Mouse (Mus musculus) layer of hippocampus, adult 11-12 months (tissue): ENCODE measurements around the gene Sirpa.

Experiments used
- DNase-seq: peaks from one replicate; pipeline ENCODE4 v3.0.0; 2022; ENCODE audit warnings: low spot score

Gene Sirpa

DNA sequence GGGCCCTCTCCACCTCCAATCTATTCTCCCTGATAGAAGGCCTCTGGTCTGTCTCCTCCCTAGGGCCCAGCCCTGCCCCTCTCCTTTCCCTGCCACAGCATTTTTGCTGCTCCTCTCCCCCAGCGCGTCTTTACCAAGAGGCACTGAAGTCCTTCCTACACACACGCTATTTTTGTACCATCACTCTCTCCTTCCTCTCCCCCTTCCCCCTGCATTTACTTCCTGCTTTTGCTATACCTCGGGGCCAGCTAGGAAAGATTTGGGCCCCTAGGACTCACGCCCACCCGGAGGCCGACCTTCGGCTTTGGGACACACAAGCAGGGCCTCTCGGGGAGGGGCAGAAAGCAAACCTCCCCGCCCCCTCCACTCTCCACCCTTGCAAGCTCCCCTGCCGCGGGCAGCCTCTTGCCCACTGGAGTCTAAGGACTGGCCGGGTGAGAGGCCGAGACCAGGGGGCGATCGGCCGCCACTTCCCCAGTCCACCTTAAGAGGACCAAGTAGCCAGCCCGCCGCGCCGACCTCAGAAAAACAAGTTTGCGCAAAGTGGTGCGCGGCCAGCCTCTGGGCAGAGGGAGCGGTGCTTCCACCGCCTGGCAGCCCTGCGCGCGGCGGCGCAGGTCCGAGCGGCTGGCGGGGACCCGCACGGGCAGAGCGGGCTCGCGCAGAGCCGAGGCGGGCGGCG, at the start of gene Sirpa:
Sirpa (plus strand) TSS at position 377 of the 682 bp plus-strand sequence.
- peak; percentile 85 for DNase-seq

DNA sequence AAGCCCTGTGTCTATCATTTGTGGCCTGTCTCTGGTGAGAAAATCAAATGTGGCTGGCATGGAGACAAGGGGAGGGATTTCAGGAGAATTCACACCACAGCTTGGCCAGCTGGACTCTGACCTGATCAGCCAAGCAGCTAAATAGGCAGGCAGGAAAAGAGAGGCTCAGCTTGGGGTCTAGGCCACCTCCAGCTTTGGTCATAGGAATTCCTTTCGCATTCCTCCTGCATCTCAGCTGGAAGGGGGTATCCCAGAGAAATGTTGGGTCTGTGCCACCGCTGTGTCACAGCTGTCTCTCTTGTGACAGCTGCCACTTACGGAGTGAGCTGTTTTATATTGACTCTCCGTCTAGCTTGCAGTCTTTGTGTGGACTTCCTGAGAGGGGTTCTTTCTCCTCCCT, 48.2 kb upstream of the Sirpa start:
- DNase-seq: no peak

DNA sequence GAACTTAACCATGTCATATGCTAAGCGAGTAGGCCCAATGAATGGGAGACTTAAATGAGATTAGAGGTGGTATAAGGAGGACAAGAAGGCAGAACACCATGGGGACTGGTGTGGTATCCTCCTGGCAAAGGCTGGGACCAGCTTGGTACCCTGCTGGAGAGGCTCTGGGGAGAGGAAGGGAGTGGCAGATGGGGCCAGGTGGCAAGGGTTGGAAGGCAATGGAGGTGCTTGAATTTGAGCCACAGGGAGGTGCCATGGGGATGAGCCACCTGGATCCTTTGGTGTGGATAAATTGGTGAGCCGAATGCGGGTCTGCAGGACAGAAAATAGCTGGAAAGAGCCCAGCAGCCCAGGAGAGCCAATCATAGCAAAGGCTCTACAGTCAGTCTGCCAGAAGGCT, 47.7 kb upstream of the Sirpa start:
- DNase-seq: no peak

DNA sequence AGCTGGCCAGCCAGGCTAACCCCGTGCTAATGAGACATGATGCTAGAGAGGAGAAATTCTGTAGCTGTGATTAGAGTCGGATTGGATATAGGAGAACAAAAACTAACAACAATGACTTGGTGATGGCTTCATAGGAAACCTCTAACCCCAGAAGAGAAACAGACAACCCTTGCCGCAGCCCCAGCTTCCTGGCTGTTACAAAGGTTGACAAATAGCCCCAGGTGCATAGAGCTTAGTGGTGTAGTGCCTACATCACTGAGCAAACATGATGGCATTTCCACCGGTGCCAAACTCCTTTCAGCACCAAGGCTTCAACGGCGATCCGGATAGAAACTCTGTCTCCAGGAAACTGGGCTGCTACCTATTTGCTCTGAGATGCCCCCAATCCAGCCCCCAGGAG, 47.0 kb upstream of the Sirpa start:
- no peak for DNase-seq

DNA sequence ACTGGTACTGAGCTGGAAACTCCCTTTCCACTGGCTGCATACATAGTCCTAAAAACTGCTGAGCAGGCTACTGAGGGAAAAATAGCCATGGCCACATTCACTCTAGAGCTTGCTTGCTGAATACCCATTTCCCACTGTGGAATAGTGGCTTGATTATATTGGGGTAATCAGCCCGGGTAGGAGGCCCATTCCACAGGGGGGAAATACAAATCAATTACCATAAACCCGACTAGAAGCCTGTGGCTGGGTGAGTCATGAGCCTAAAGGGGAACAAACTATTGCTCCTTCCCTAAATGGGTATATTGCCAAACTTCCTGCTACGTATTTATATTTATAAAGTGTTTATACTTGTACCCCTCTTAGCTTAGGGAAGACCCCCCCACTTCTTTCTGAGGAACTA, 45.9 kb upstream of the Sirpa start:
- DNase-seq: no peak

DNA sequence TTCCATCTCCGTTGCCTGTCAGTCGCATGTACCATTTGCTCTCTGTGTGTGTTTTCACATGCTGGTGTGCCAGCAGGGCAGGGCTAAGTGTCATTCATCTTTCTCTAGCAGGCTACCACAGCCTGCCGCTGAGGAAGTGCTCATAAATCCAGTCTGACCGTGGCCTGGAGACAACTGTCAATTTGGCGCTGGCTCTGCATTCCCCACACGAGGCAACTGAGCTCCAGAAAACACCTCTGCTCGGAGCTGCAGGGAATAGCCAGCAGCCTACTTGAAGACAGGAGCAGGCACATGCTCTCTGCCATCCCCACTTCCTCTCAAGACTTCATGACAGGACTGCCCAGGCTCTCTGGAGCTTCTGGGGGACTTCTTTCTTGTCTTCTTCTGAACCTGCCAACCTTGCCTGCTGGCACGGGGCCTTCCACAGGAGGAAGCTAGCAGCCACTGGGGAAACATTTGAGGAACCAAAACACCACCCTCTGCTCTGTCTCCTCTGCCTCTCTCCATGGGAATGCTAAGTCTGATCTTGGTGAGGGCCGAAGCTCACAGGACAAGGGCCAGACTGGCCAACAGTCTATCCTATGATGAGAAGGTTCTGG, 43.0 kb upstream of the Sirpa start:
- peak; percentile 46 for DNase-seq

DNA sequence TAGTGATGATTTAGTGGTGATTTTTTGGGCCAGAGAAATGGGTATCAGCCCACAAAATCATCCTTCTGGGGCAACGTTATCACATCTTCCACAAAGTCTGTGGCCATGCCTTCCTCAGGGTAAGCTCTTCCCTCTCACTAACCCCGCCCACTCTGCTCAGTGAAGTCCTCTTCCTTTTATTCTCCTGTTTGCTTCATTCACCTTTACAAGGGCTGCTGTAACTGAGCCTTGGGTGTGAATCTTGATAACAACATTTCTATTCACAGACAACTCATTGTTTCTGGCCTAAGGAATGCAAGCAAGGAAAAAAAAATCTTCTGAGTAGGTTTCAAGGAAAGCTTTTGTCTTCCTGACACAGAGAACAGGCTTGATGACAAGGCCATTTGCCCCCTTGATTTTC, 41.9 kb upstream of the Sirpa start:
- DNase-seq: no peak

DNA sequence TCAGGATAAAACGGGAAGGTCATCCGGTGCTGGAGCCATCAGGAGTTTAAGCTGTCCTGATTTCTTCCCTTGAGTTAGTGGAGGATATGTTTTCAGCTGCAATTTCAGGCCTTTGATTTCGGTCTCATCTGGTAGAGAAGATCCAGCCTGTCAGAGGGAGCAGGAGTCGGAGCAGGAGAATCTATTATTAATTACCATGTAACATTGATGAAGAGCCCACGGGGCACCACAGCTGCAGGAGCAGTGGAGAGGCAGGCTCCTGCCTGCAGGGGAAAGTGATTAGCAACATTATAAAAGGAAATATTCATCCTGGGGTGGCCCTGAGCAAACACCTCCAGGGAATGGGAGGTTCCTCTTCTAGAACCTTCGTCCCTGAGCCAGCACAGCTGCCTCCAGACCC, 36.6 kb upstream of the Sirpa start:
- DNase-seq: no peak

DNA sequence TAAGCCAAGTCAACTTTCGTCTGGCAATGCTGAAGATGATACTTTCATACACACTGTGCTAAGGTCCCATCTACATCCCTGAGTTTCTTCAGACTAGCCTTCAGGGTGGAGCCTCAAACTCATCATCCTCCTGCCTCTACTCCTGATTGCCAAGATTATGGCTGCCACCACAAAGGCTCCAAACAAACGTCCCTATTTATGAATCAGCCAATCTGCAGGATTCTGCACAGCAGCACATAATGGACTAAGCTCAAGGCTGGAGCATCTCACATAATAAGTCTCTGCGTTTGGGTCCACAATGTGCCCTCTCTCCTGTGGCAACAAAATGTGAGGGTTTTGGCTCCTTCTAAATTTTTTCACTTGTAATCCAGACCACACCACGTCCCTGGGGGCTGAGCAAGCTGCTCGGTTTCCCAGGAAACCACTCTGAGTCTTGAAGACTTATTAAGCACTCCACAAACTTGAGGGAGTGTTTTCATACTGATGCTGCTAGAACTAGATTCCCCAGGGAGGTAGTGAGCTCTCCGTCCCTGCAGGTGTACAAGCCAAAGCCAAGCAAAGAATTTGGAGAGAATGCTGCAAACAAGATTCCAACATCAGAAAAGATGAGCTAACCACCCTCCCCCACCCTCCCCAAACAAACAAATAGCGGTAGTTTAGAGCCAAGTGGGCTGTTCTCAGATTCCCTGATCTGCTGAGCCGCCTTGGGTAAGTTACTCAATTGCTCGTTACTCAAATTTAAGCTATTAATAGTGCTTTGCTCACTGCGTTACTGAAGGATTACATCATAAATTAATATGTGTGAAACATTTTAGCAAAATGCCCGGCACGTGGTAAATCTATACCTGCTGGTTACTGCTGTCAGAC, 34.4 kb upstream of the Sirpa start:
- no peak for DNase-seq

DNA sequence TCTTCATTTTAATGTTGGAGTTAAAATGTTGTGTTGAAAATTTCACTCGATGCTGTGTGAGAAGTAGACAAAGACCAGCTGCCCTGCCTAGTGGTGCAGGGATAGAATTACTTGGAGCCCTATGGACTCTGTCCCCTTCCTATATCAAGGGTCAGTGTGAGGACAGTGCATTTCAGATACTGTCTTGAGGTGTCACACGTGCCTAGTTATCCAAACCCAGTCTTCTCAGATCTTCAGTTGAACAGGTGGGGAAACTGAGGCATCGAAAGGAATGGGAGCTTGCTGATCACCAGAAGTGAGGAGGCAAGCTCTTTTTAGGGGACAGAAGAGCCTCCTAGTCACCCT, 33.8 kb upstream of the Sirpa start:
- no peak for DNase-seq

DNA sequence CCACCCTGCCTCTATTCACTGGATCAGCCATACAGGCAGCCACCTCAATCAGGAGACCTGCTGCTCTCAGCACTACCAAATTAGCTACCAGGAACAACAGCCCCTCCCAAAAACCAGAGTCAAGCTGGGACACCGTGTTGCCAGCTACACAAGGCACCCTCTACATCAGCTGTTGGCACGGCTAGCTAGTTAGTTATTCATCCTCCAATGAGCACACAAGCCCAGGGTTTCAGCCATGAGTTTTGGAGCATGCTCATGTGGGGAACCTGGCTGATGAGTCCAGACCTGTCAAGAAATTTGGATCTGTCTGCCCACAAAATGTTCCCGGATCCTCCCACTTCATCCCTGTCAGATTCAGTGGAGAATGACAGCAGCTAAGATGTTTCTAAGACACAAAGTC, 30.8 kb upstream of the Sirpa start:
- peak; percentile 51 for DNase-seq

DNA sequence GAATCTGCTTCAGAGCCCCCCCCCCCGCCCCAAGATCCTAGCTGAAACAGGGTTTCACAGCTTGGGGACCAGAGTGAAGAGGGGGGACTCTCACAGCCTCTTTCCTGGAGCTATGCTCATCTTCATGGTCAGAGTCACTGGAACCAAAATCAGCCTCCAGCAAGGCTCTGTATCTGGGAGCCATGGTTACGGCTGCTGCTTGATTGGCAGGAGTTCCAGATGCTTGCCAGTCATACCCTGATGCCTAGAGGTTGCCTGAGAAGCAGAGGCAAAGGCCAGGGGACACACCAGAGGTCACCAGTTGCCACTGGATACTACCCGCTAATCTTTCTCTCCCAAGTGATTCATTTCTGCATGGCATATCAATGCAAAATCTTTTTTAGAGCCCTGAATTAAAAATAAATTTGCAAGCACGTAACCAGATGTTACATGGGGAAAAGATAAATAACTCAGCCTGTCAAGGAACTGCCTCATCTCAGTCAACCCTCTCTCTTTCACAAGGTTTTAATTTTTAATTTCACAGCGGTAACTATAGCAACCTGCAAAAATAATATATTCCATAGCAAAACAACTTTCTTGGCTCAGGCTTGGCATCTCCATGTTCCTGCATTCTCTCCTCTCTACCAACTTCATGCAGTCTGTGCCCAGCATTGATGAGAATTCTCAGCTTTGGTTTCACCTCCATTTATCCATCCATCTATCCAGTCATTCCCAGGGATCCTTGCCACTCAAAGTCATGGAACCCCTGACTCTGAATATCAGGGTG, 28.5 kb upstream of the Sirpa start:
- no peak for DNase-seq

DNA sequence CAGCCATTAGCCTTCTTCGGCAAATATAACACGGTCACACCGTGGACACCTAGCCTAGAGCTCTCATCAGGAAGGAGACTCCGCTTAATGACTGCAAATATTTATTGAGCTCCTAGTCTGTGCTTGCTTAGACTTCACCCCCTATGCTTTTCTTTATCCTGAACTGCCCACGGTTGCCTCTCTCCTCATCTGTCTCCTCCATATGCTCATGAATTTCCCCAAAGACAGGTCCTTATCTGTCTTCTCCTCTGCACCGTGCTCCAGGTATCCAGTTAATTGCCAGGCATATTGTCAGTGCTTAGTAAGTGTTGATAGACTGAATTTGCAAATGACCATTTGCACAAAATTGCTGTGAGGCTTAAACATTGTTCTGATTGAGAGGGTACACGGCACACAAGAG, 23.5 kb upstream of the Sirpa start:
- no peak for DNase-seq

DNA sequence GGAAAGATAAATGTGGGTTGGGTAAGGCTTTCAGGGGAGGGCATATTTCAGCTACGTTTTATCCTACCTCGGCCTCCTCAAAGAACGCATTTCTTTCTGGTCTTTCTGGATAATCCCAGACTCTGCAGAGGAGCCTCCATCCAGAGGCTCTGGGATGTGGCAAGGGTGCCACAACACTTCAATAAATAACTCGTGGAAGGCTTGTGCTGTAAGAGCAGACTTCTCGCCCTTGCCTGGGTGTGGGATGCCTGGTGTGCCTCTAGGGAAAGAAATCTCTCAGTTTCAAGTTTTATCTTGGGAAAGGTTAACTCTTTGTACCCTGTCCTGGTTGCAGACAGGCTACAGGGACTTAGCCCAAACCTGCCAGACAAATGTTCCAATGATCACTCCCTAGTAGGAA, 23.1 kb upstream of the Sirpa start:
- DNase-seq: no peak

DNA sequence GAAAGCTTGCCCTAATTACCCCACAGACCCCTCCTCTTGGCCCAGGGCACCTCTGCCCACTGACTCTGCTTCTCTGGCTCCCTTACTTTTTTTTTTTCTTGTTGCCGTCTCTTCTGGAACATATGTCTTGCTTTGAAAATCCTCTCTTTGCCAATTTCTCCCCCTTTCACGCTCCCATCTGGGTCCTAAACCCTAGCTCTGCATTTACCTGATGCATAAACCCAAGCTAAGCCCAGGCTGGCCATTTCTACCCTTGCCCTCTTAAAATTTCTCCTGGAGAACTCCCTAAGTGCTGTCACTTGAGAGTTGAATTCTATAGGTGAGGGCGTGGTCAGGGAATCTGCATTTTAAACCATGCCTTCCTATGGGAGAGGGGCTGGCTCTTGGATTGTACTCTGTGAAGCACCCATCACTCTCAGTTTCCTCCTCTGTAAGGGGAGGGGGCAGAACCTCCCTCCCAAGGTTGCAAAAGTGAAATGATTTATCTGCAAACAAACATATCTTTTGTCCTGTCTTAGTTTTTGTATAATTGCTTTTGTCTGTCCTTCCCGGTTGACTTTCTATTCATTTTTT, 18.8 kb upstream of the Sirpa start:
- DNase-seq: no peak

DNA sequence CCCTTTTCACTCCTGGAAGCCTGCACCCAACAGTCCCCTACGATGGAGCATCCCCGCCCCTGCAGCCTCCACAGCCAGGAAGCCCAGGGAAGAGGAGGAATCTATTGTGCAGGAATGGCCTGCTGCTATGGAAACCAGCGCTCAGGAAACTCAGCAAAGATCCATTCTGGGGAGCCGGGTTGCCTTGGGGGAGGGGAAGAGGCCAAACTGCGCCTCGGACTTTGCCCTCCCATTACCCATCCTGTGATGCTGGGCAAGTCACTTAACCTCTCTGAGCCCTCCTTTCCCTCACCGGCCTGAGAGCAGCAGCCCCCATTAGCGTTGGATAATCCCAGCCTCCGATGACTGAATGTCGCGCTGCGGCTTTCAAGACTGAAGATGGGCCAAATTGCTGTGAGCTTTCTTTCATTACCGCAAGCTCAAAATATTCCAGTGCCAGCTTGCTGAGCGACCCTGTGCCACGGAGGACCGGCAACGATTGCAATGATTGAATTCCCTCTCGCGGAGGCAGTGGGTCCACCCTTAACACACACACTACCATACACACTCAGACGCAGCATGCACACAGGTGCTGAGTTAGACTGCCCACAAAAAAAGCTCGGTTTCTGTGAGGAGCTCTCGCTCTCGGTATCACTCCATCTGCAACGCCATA, 18.1 kb upstream of the Sirpa start:
- DNase-seq: peak; percentile 75

DNA sequence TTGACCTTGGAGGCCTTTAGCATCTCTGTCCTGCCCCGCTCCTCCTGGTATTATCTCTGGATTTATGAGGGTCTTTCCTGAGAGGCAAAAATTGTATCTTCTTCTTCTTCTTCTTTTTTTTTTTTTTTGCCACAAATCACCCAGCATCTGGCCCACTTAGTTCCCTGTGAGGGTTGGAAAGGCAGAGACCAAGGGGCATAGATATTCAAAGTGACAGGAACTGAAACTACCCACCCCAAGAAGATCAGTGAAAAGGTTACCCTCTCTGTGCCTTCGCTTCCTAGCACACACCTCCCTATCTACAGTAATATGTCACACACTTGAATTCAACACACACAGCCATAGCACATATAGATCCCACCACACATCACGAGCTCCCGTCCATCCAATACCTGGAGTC, 17.5 kb upstream of the Sirpa start:
- no peak for DNase-seq

DNA sequence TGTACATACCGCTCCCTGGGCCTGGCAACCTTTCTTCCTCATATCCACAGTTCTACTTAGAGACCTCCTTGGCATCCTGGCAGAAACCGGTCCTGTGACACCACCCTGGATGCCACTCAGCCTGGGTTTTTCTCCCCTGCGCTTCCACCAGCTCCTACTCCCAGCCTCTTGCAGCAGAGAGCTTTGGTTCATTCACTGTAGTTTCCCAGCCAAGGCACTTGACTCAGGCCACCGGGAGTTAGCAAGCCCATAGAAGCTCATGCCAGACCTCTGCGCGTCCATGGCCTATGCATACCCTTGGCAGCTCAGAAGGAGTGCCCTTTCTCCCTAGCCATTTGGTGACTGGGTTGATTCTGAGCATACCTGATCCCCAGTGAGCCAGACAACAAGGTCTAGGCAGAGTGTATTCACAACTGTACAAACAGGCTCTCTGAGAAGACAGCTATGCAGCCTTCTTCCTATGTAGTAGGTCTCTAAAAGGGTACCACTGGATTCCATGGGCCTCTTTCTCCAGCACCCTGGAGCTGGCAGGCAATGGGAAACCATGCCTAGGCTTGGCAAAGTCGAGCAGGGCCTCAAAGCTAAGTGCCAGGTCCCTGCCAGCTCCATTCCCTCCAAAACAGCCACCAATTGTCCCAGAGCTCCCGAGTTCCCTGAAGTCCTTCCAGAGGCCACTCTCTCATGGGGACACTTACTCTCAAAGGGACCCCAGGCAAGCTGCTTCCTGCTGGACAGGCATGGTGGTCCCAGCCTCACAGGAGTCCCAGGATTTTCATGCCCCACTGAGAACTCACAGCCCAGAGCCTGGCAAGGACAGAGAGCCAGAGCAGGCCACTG, 15.8 kb upstream of the Sirpa start:
- DNase-seq: no peak

DNA sequence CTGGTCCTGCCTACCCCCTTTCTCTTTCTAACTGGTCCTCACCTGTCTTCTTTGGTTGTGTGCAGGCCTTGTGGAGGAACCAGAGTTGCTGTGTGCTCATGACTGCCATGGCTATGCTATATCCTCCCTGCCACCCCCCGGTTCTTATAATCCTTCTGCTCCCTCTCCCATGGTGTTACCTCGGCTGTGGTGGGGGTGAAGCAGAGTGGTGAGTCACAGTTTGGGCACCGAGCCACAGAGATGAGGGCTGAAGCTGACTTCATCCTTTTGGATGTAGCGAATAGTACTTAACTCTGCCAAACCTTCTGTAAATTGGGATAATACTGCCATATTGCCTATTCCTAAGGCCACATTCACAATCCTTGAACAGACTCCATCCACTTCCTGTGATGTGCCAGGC, 12.0 kb upstream of the Sirpa start:
- DNase-seq: no peak

DNA sequence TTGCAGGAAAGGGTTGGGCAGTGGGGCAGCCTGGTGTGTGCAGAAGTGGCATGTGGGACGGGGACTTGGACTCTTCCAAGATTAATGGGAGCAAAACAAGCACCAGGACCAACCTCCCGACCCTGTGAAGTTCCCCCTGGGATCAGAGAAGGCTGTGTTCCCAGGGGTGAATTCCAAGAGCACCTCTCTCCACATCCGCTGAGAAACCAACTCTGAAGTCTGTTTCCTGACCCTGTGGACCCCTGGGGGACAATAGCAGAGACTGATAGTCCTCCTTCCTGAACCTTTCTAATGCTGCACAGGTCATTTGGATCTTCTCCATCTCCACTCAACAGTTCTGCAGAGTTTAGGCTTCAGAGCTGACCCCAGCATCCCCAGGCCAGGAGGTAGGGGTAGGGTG, 10.8 kb upstream of the Sirpa start:
- DNase-seq: no peak

DNA sequence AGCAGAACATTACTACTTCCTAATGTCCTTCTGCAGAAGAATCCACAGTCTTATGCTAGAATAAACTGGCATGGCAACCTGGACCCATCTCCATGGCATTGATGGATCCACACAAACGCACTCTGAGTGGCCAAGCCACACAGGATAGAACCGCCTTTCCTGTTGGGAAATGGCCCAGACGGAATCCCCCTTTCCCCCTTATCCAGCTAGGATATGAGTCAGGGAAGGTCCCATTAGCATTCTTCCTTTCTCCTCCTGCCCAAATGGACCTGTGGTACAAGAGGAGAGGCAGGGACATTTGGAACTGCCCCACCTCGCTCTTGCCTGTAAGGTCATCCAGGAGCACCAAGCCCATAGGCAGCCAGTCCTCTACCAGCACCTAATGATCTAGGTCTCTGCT, 10.4 kb upstream of the Sirpa start:
- DNase-seq: no peak
